Mouse (Mus musculus): ENCODE measurements around the gene Iqschfp. TPM values are rescaled to one million over a fixed set of nuclear protein-coding genes. Genes with fewer than 3 reads are reported as not detected.
A peak's percentile ranks its signal among the peaks of the same experiment; 100 is the strongest.

The Iqschfp gene
- polyA plus RNA-seq, 1 experiment from 2014 or later, result 0.10 TPM

DNA sequence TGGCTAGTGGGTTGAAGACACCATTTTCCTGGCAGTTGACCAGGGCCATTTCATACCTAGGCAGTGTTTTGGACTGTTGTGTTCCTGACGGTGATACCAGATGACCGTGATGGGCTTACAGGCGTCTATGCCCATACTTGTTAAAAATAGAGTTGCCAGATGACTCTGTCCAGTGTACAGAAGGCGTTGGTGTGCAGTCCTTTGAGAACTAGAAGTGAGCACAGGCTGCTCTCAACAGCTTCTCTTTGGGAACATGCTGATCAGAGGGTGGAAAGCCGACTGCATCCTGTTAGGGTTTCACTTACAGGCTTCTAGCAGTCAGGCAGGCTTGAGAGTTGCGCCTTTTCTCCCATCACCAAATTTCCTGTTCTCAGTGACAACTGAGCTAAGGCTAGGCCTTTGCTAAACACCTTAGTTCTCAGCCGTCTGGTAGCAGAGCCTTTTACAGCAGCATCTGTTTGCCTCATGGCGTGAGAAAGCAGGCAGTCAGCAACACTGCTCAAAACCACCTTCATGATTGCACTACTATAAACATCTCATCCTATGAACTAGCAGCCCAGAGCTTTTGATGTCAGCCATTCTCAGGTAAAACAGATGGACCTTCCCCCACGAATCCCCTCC lies 697.3 kb downstream of the Iqschfp start:
- Histone ChIP-seq H3K4me2 (no peak overlapping the region), H3K9me3 (no peaks in the 10 kb centered on the region), H3K4me3 (replicated peaks) (no peak overlapping the region), H3K9ac (no peak overlapping the region), H3K4me1 (peaks cover 22% of the 10 kb centered on the region; the same call in 1 of the 2 replicates), H3K27ac (no peak overlapping the region), H3K27me3 (replicated peaks) (no peaks in the 10 kb centered on the region), H3K36me3 (no peaks in the 10 kb centered on the region)
- WGBS, result 75% methylated on average over 9 of the region's 9 CpGs
- ATAC-seq (ENCODE audit: insufficient read depth, low FRiP score, low read depth), result no peak

DNA sequence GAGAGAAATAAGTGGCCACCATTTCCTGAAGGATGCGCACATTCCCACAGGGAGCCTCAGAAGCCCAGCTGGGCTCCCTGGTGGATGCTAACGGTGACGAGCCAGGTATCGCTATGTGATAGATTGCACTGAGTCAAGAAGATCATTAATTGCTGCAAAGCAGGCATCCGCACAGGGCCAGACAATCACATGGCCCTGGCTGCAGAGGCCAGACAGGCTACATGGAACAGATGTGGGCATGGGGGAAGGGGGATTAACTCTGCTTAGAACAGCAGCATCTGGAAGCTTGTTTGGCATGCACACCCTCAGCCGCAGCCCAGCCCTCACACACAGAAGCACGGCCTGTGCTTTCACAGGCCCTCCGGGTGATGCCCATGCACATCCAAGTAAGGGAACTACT lies 698.4 kb downstream of the Iqschfp start:
- Histone ChIP-seq H3K4me1 (peaks cover 22% of the 10 kb centered on the region; the same call in 1 of the 2 replicates), H3K4me3 (replicated peaks) (no peak overlapping the region), H3K9me3 (no peaks in the 10 kb centered on the region), H3K4me2 (no peak overlapping the region), H3K9ac (no peak overlapping the region), H3K36me3 (no peaks in the 10 kb centered on the region), H3K27ac (peak overlapping the region; percentile 11; the same call in 1 of the 2 replicates), H3K27me3 (replicated peaks) (no peaks in the 10 kb centered on the region)
- 41% methylated on average over 8 of the region's 8 CpGs for WGBS
- 0 out of 2 replicates have a peak, but pooled peaks have one; percentile 40 for ATAC-seq (ENCODE audit: insufficient read depth, low FRiP score, low read depth)

DNA sequence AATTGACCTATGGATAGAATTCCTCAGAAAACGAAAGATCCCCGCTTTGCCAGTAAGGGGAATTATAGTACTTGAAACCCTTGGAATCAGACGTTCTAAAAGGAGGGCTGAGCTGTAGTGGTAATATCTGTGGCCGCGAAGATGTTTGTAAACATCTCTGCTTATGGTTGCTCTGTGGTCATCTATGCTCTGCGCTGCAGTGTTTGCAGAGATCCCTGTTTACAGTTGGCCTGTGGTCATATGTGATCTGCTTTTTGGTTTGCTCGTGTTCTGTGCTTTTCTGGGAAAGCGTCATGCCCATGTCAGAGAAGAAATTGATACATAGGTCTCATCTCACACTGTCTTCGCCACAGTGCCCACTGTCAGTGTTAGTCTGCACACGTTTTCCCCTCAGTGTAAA lies 700.5 kb downstream of the Iqschfp start:
- 67% methylated on average over 10 of the region's 10 CpGs for WGBS
- Histone ChIP-seq H3K4me1 (peaks cover 19% of the 10 kb centered on the region; the same call in 1 of the 2 replicates), H3K27ac (no peak overlapping the region), H3K27me3 (replicated peaks) (no peaks in the 10 kb centered on the region), H3K36me3 (no peaks in the 10 kb centered on the region), H3K9me3 (no peaks in the 10 kb centered on the region), H3K4me2 (no peak overlapping the region), H3K9ac (no peak overlapping the region), H3K4me3 (replicated peaks) (no peak overlapping the region)
- no peak for ATAC-seq (ENCODE audit: insufficient read depth, low FRiP score, low read depth)

GRCm38 (mm10) chr3:68593073-68593867 lies 701.2 kb downstream of the Iqschfp start:
- Histone ChIP-seq H3K4me2 (peak overlapping the region; percentile 22; the same call in 1 of the 2 replicates), H3K27ac (0 out of 2 replicates have a peak overlapping the region, but pooled peaks have one; percentile 32), H3K36me3 (no peaks in the 10 kb centered on the region), H3K9ac (no peak overlapping the region), H3K4me1 (peaks cover 19% of the 10 kb centered on the region; the same call in 1 of the 2 replicates), H3K27me3 (replicated peaks) (no peaks in the 10 kb centered on the region), H3K9me3 (no peaks in the 10 kb centered on the region), H3K4me3 (replicated peaks) (no peak overlapping the region)
- 59% methylated on average over 12 of the region's 12 CpGs for WGBS
- ATAC-seq (ENCODE audit: insufficient read depth, low FRiP score, low read depth), result no peak

DNA sequence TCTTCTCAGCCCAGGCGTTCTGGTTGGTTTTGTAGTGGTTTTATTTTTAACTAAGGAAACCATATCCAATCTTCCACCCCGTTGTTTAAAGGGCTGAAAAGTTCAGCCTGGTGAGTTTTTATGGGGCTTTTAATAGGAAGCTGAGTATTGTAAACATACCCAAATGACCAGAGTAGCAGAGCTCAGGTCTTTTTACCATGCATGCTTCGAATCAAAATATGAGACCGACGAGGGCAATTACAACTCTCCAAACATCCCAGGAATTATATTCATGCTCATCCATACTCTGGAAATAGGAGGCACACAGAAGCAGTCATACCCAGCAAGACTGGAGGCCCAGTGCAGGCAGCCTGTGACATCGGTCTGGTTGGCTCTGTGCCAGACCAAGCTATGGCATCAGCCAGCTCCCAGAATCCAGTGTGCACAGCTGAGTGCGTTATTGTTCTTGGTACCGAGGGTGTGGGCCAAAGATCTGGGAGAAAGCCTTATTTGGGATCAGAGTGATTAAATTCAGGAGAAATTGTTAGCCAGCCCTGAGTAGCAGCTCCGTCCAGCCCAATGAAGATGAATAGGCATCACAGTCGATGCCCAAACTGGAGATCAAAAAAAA lies 703.4 kb downstream of the Iqschfp start:
- Histone ChIP-seq H3K36me3 (no peaks in the 10 kb centered on the region), H3K9ac (no peak overlapping the region), H3K27me3 (replicated peaks) (no peaks in the 10 kb centered on the region), H3K4me1 (peaks cover 15% of the 10 kb centered on the region; the same call in 1 of the 2 replicates), H3K4me3 (replicated peaks) (no peak overlapping the region), H3K27ac (no peak overlapping the region), H3K9me3 (no peaks in the 10 kb centered on the region), H3K4me2 (no peak overlapping the region)
- ATAC-seq (ENCODE audit: insufficient read depth, low FRiP score, low read depth), result no peak
- WGBS, result 49% methylated on average over 10 of the region's 10 CpGs

DNA sequence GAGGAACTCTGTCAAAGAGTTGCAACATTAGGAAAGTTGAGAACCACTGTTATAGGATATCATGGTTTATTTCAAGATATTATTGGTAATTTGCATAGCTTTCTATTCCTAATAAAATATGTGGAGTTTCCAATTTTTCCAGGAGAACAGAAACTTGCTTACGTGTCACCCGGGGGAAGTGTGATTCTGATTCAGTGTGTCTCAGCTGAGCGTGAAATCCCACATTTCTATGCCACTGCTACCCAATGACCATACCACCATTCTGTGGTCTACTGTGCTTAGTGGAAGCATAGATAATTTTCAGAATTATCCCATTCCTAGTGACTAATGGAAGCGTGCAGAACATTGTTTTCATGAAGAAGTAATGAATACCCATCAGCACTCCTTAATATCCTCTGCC lies 704.9 kb downstream of the Iqschfp start:
- H3K36me3 ChIP-seq, result no peaks in the 10 kb centered on the region
- 90% methylated on average over 4 of the region's 4 CpGs for WGBS
- no peak for ATAC-seq (ENCODE audit: insufficient read depth, low FRiP score, low read depth)
- 0 out of 2 replicates have a peak, but pooled peaks cover 5% of the 10 kb centered on the region for H3K4me1 ChIP-seq
- no peak overlapping the region for H3K27ac ChIP-seq
- no peak overlapping the region for H3K4me2 ChIP-seq
- no peaks in the 10 kb centered on the region for H3K9me3 ChIP-seq
- H3K27me3 ChIP-seq (replicated peaks), result no peaks in the 10 kb centered on the region
- no peak overlapping the region for H3K4me3 ChIP-seq (replicated peaks)
- no peak overlapping the region for H3K9ac ChIP-seq

- Histone ChIP-seq H3K27ac (no peak overlapping the region), H3K9me3 (no peaks in the 10 kb centered on the region), H3K27me3 (replicated peaks) (no peaks in the 10 kb centered on the region), H3K4me2 (no peak overlapping the region), H3K36me3 (no peaks in the 10 kb centered on the region), H3K4me1 (no peaks in the 10 kb centered on the region; the same call in 1 of the 2 replicates), H3K9ac (no peak overlapping the region), H3K4me3 (replicated peaks) (no peak overlapping the region)
- 84% methylated on average over 9 of the region's 9 CpGs for whole genome bisulfite sequencing
- no peak for ATAC-seq (ENCODE audit: insufficient read depth, low FRiP score, low read depth)
These were observed 710.9 kb downstream of the Iqschfp start for GRCm38 (mm10) chr3:68602891-68603290.

DNA sequence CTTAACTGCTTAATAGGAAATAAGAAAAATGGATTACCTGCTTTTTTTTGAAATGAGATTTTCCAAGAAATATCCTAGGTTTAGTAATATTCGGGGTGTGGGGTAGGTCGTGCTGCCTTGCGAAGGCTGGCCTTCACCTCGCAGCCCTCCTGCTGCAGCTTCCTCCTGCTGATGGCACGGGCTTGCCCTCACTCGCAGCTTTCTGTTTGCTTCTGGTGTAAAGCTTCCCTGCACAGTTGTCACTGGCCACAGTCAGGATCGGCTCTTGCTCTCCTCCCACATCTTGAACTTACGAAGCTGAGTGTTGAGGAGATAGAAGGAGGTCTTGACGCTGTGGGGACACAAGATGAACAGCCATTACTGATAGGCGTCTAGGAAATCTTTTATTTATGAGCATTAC lies 712.4 kb downstream of the Iqschfp start:
- Histone ChIP-seq H3K4me2 (no peak overlapping the region), H3K4me1 (no peaks in the 10 kb centered on the region; the same call in 1 of the 2 replicates), H3K9ac (no peak overlapping the region), H3K27me3 (replicated peaks) (no peaks in the 10 kb centered on the region), H3K9me3 (no peaks in the 10 kb centered on the region), H3K27ac (no peak overlapping the region), H3K4me3 (replicated peaks) (no peak overlapping the region), H3K36me3 (no peaks in the 10 kb centered on the region)
- 72% methylated on average over 10 of the region's 10 CpGs for WGBS
- ATAC-seq (ENCODE audit: insufficient read depth, low FRiP score, low read depth), result no peak

- 87% methylated on average over 10 of the region's 10 CpGs for WGBS
- Histone ChIP-seq H3K36me3 (no peaks in the 10 kb centered on the region), H3K27ac (no peak overlapping the region), H3K9me3 (no peaks in the 10 kb centered on the region), H3K27me3 (replicated peaks) (no peaks in the 10 kb centered on the region), H3K4me3 (replicated peaks) (no peak overlapping the region), H3K9ac (no peak overlapping the region), H3K4me1 (no peaks in the 10 kb centered on the region; the same call in 1 of the 2 replicates), H3K4me2 (no peak overlapping the region)
- no peak for ATAC-seq (ENCODE audit: insufficient read depth, low FRiP score, low read depth)
These were observed 712.9 kb downstream of the Iqschfp start for GRCm38 (mm10) chr3:68604962-68605361.

DNA sequence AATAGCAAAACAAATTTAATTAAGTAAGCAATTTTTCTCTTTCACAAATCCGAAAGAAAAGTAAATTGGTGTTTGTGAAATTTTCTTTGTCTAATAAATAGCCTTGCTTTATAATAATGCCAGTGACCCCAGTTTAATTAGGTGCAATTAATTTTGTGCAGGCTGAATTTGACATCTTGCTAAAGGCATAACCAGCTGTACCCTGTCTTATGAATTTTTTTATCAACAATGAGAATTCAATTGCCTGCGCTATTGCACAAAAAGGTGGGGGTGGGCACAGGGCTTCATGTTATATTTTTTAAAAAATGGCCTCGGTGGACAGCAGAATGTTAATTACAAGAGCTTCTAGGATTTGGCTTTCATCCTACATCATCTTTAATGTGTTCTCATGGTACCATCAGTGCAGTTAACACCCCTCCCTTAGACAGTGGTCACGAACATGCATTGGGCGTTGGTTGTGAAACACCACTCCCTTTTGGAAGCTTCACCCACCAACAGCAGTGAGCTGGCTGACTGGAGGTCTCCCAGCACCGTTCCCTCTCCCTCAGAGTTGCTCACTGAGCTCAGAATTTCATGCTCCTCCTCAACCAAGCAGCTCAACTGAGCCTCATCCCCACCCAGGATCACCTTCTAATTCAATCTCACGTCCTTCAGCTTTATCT lies 714.0 kb downstream of the Iqschfp start:
- Histone ChIP-seq H3K4me1 (no peaks in the 10 kb centered on the region; the same call in 1 of the 2 replicates), H3K27ac (no peak overlapping the region), H3K36me3 (no peaks in the 10 kb centered on the region), H3K4me2 (no peak overlapping the region), H3K27me3 (replicated peaks) (no peaks in the 10 kb centered on the region), H3K9me3 (no peaks in the 10 kb centered on the region), H3K9ac (no peak overlapping the region), H3K4me3 (replicated peaks) (no peak overlapping the region)
- WGBS, result 70% methylated on average over 7 of the region's 7 CpGs
- no peak for ATAC-seq (ENCODE audit: insufficient read depth, low FRiP score, low read depth)

DNA sequence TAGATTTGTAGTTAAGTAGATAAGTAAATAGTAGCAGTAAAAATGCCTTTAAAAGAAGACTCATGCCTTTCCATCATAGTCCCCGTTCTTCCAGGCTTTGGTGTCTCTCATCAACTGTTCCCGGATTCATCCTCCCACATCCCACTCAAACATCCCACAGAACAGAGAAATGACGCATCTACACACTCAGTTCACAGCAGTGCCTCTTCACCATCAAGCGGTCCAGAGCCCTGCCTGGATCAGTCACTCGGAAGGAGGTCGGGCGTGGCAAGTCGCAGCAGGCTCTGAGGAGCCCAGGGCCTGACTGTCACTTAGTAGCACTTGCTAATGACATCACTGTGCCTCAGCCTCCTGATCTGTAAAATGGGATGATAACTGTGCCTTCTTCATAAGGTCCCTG lies 714.7 kb downstream of the Iqschfp start:
- Histone ChIP-seq H3K9ac (no peak overlapping the region), H3K27ac (no peak overlapping the region), H3K36me3 (no peaks in the 10 kb centered on the region), H3K27me3 (replicated peaks) (no peaks in the 10 kb centered on the region), H3K4me2 (no peak overlapping the region), H3K4me1 (no peaks in the 10 kb centered on the region; the same call in 1 of the 2 replicates), H3K9me3 (no peaks in the 10 kb centered on the region), H3K4me3 (replicated peaks) (no peak overlapping the region)
- WGBS, result 91% methylated on average over 8 of the region's 8 CpGs
- ATAC-seq (ENCODE audit: insufficient read depth, low FRiP score, low read depth), result no peak
